Comparison of ENCODE assay signal across 11 mouse cellular contexts in the genomic region with DNA sequence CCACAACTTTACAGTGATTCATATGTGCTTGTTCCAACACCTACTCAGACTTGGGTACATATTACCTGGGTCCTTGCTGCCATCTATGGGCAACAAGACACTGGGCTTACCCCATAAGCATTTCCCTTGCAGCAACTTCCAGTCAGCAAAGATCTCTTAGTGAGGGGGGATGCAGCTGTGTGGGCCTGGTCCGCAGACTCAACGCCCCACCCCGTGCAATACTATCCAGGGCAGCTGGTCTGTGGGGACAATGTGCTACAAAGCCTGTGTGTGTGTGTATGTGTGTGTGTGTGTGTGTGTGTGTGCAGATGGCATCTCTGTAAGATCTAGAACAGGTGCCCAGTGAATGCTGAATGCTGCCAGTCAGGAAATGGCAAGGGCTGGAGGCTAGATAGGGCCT. TPM values are rescaled to one million over a fixed set of nuclear protein-coding genes. Genes with fewer than 3 reads are reported as not detected.
DNase-seq lines count a peak whose midpoint lies in the region; TF ChIP-seq lines count a peak whose summit lies in the region.
"Had no signal": no experiment of that assay in that cellular context is flagged by ENCODE, and none has a peak within 500 bp of the region (broad histone marks: within the 10 kb centered on the region; RNA-seq: fewer than 3 reads in every experiment).

No protein-coding gene starts in this region.

- no peak overlapping the region for H3K27ac ChIP-seq in left cerebral cortex, adult 2 months

- peak; percentile 53 for TF ChIP-seq CTCF in left cerebral cortex, adult 2 months (IDR thresholded peaks at IDR 0.05)

- no peak overlapping the region for H3K4me3 ChIP-seq in left cerebral cortex, adult 2 months
- H3K4me3 ChIP-seq: erythroblast, embryonic 14.5 days; heart, embryonic 12.5 days had no signal

- DNase-seq in cerebellum, adult 8-10 months: peak; percentile 37
- DNase-seq in cerebellum, postnatal 4 days (ENCODE audit: low spot score in 2 of 2): no peak
- DNase-seq in left cerebral cortex, adult 2 months (ENCODE audit: extremely low spot score in 1 of 2, low spot score in 2 of 2): no peak
- DNase-seq in left cerebral cortex, postnatal 10 days (ENCODE audit: extremely low spot score in 1 of 2, low spot score in 2 of 2): no peak
- DNase-seq in 416B (ENCODE audit: low read depth): peak; percentile 47
- DNase-seq in cerebellum, postnatal 14 days: peak; percentile 66 to 78
- no peak for DNase-seq in kidney, adult 11 months
- DNase-seq in c-Kit-positive CD71-positive TER-119-positive erythroid progenitor cells, embryonic 14.5 days (ENCODE audit: low spot score): no peak
- DNase-seq: adrenal gland, postnatal 10 days had no signal

- intact Hi-C loops in left cerebral cortex, adult 2 months (cut with DNase I): loop anchor here (5.0 kb wide), 1 partner anchor 162 kb away; no protein-coding TSS in a partner anchor
- intact Hi-C loops in left cerebral cortex, postnatal 10 days (cut with DNase I): loop anchor here (10.0 kb wide), 1 partner anchor 160 kb away; no protein-coding TSS in a partner anchor

RNA-seq across cellular contexts. Expression of a gene that starts 22.9 kb away (rescaled TPM):
- total RNA-seq in left cerebral cortex, adult 2 months (2021): 1 to 10 TPM; 5.1 to 6.1 TPM
- 1 to 10 TPM; 4.4 to 4.7 TPM for total RNA-seq in left cerebral cortex, postnatal 10 days (2021)

RNA-seq across cellular contexts. Expression of a gene that starts 56.6 kb away (rescaled TPM):
- 10 to 100 TPM; 52.3 to 52.6 TPM for total RNA-seq in left cerebral cortex, adult 2 months (2021)
- 1 to 10 TPM; 5.6 to 7.1 TPM for total RNA-seq in left cerebral cortex, postnatal 10 days (2021)

Comparison
In these comparisons a context has a peak if more than half of its experiments do, and no peak if none do; other contexts are left out.
1. DNase-seq: peak in cerebellum, adult 8-10 months (single experiment), 416B (single experiment) and cerebellum, postnatal 14 days (2 of 2); none in cerebellum, postnatal 4 days (0 of 2), left cerebral cortex, adult 2 months (0 of 2), left cerebral cortex, postnatal 10 days (0 of 2), kidney, adult 11 months (single experiment) and c-Kit-positive CD71-positive TER-119-positive erythroid progenitor cells, embryonic 14.5 days (single experiment).
2. RNA of a gene that starts 56.6 kb away (total RNA-seq): 52.3 to 52.6 TPM in left cerebral cortex, adult 2 months; 5.6 to 7.1 TPM in left cerebral cortex, postnatal 10 days; every median in the first group is over 4 times any median in the second.